Mouse (Mus musculus): ENCODE data around the gene Oxsr1. TPM values are rescaled to one million over a fixed set of nuclear protein-coding genes. Genes with fewer than 3 reads are reported as not detected.

Oxsr1 gene
- polyA plus RNA-seq, 1 experiment from 2014 or later, result 13.6 TPM

DNA sequence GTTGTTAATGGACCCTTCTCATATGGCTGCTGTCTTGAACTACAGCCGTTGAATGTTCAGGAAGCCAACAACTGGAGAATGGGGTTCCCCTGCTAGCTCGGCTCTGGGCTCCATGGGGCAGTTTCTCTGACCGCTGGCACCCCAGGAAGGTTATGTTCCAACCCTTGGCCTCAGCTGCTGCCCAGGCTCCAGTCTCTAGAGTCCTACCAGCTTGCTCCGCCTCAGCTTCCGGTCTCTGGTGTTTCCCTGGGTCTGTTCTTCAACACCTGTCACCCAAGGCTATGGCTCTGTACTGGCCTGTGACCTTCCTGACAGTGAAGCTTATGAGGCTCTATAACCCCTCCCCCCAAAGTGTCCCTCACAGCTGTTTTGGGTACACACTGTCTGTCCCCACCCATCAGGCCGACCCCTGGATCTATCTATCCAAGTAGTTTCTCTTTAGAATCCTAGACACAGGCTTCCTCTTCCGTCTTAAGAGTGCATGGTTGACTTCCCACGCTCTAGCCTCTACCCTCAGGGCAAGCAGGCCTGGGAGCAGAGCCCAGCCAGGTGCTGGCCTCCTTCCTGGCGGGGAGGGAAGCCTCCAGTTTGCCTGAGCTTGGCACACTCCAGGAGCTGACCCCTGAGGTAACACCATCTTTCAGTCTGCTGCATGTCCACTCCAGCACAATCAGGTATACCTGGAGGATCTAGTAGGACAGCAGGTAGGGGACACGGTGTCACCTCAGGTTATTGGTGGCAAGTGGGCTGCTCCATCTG is 28.9 kb upstream of the Oxsr1 start:
- 91% methylated on average over 10 of the region's 10 CpGs for WGBS
- Histone ChIP-seq H3K27ac (no peak overlapping the region), H3K4me1 (peaks cover 9% of the 10 kb centered on the region), H3K27me3 (ENCODE audit: insufficient read depth, poor library complexity, severe bottlenecking) (no peaks in the 10 kb centered on the region), H3K36me3 (peaks cover 47% of the 10 kb centered on the region), H3K9me3 (no peaks in the 10 kb centered on the region), H3K4me3 (no peak overlapping the region)
- no peak for DNase-seq (ENCODE audit: low spot score)

DNA sequence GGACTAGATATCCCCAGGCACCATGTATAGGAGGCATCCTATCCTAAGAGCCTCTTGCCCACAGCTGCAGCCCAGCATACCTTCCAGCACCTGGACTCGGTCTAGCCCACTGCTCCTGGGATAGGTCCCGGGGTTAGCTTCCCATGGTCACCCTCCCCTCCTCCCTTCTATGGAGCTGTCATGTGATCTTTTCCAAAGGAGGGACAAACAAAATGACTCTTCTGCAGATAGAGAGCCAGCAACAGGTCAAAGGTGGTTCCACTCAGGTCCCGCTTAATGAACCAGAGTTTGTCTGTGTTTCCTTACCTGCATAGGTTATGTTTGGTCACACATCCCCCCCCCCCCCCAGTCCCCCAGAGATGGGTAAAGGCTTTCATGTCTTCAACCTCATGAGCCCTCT is 28.3 kb upstream of the Oxsr1 start:
- H3K4me1 ChIP-seq, result peaks cover 9% of the 10 kb centered on the region
- H3K36me3 ChIP-seq, result peaks cover 53% of the 10 kb centered on the region
- 76% methylated on average over 3 of the region's 3 CpGs for WGBS
- DNase-seq (ENCODE audit: low spot score), result no peak
- H3K27ac ChIP-seq, result no peak overlapping the region
- no peaks in the 10 kb centered on the region for H3K9me3 ChIP-seq
- no peak overlapping the region for H3K4me3 ChIP-seq
- no peaks in the 10 kb centered on the region for H3K27me3 ChIP-seq (ENCODE audit: insufficient read depth, poor library complexity, severe bottlenecking)

DNA sequence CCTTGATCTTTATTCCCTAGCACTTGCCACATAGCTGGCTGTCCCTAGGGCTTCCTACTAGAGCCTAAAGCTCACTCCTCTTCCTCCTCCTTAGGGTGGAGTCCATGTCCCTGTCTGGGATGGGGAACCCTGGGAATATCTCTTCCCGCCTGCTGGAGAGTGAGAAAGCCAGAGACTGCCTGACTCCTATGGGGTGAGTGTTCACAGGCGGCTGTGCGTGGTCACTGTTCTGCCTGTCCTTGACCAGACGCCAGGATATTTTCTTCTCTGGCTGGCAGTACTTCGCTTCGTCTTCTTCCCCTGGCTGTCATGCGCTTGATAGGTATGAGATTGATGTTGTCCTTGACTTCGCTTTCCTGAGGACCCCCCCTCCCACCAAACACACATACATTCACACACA is 24.1 kb upstream of the Oxsr1 start:
- Histone ChIP-seq H3K9me3 (no peaks in the 10 kb centered on the region), H3K36me3 (peaks cover 80% of the 10 kb centered on the region), H3K27ac (no peak overlapping the region), H3K4me3 (no peak overlapping the region), H3K4me1 (peaks cover 21% of the 10 kb centered on the region), H3K27me3 (ENCODE audit: insufficient read depth, poor library complexity, severe bottlenecking) (no peaks in the 10 kb centered on the region)
- no peak for DNase-seq (ENCODE audit: low spot score)
- 87% methylated on average over 8 of the region's 8 CpGs for WGBS

DNA sequence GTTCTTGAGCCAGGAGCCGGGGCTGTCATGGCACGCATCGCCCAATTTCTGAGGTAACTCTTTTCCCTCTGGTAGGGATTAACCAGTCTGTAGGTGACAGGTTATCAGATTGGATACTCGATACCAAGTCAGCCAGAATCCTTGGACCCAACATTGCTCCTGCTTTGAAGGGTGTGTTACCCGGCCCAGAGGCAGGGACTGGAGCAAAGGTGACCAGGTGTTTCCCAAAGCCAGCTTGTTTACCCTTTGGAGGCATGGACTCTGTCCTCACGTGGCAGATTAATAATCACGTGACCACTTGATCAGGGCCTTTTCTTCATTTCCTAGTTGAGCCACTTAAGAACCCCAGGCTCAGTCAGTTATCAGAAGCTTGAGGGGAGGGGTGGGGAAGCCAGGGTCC is 20.5 kb upstream of the Oxsr1 start:
- Histone ChIP-seq H3K4me3 (no peak overlapping the region), H3K27me3 (ENCODE audit: insufficient read depth, poor library complexity, severe bottlenecking) (peaks cover 14% of the 10 kb centered on the region; the same call in 1 of the 2 replicates), H3K4me1 (peaks cover 25% of the 10 kb centered on the region), H3K27ac (no peak overlapping the region), H3K9me3 (no peaks in the 10 kb centered on the region), H3K36me3 (peaks cover 51% of the 10 kb centered on the region)
- 84% methylated on average over 7 of the region's 7 CpGs for WGBS
- DNase-seq (ENCODE audit: low spot score), result no peak

DNA sequence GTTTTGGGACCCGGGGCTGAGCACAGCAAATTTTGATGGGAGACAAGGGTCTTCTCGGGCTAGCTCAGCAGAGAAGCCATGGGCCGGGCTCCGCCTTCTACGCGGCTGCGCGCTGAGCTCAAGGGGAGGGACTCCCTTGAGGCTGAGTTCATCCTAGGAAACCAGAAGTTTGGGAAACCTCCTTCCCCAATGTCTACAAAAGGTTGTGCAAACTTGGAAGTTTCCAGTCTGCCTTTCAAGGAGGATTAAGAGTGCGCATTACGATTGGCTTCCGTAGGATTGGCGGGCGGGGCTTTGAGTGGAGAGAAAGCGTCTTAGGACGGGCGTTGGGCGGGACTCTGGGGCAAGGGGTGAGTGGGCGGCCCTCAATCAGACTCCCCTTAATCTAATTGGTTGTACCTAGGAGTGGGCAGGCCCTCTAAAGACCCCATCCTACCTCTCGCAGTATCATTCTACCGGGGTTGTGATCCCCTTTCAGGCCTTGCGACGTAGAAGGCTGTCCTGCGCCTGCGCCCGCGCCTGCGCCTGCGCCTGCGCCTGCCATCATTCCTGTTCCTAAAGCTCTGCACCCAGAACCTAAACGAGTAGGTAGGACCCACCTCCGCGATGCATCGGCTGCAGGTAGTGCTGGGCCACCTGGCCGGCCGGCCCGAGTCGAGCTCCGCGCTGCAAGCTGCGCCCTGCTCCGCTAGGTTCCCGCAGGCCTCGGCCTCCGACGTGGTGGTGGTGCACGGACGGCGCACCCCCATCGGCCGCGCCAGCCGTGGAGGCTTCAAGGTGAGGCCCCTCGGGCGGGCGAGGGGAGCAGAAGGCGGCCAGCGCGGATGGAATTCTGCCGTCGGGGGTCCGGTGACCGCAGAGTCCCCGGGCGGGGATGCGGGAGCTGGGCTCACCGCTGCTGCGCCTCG is 18.9 kb upstream of the Oxsr1 start, which contains the start of gene Myd88:
Gene Myd88, minus strand, starts transcription at position 503 of the 908 bp plus-strand sequence.
- under 1% methylated on average over 68 of the region's 68 CpGs for WGBS
- Histone ChIP-seq H3K4me3 (peak within 1 kb of the TSS; percentile 80), H3K27me3 (ENCODE audit: insufficient read depth, poor library complexity, severe bottlenecking) (peaks cover 25% of the 10 kb centered on the region), H3K27ac (peak within 1 kb of the TSS; percentile 91), H3K36me3 (peaks cover 40% of the 10 kb centered on the region), H3K9me3 (no peaks in the 10 kb centered on the region), H3K4me1 (peaks cover 25% of the 10 kb centered on the region)
- peak; percentile 96 for DNase-seq (ENCODE audit: low spot score)

DNA sequence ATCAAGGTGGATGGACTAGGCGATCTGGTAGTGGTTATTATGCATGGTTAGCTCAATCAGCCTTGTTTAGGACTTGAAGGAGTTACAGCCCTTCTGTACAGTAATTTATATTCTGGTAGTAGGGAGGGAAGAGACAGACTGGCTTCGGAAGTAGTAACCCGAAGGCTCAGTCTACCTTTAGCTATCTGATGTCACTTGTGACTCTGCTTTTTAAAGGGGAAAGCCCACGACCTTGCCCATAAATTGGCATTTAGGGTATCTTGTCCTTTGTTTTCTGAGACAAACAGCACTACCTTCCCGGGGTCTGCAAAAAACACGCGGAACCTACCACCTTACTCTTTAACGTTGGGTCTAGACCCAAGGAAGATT is 18.0 kb upstream of the Oxsr1 start:
- Histone ChIP-seq H3K4me1 (peaks cover 25% of the 10 kb centered on the region), H3K9me3 (no peaks in the 10 kb centered on the region), H3K27ac (peak overlapping the region; percentile 91), H3K27me3 (ENCODE audit: insufficient read depth, poor library complexity, severe bottlenecking) (peaks cover 25% of the 10 kb centered on the region), H3K4me3 (peak overlapping the region; percentile 80), H3K36me3 (peaks cover 30% of the 10 kb centered on the region)
- 6% methylated on average over 8 of the region's 8 CpGs for WGBS
- no peak for DNase-seq (ENCODE audit: low spot score)

DNA sequence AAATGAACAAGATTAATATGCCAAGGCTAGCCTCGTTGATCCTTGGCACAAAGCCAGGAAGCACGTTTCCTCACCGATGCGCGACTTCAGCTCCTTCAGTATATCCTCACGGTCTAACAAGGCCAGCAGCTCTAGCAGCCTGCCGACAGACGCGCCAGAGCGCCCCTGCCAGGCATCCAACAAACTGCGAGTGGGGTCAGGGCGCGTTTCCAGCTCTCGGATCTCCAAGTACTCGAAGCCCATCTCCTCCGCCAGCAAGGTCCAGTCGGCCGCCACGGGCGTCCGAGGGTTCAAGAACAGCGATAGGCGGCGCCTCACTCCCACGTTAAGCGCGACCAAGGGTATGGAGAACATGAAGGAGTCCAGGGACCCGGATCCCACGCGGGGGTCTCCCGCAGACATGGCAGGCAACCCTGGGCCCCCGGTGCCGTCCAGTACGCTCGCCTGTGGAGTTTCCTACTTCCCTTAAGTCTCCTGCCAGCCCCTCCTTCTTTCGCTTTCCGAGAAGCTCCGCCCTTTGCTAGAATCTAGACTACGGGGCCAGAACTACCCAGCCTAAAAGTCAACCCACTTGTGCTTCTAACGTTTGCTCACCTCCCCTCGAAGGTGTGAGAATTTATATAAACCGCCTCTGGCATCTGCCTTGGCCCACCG is 17.5 kb upstream of the Oxsr1 start, which contains the start of gene Acaa1a:
Gene Acaa1a, plus strand, starts transcription at position 119 of the 654 bp plus-strand sequence.
- H3K4me3 ChIP-seq, result peak within 1 kb of the TSS; percentile 80
- H3K36me3 ChIP-seq, result peaks cover 25% of the 10 kb centered on the region
- DNase-seq (ENCODE audit: low spot score), result no peak
- H3K27me3 ChIP-seq (ENCODE audit: insufficient read depth, poor library complexity, severe bottlenecking), result peaks cover 25% of the 10 kb centered on the region
- peak within 1 kb of the TSS; percentile 91 for H3K27ac ChIP-seq
- H3K9me3 ChIP-seq, result no peaks in the 10 kb centered on the region
- H3K4me1 ChIP-seq, result peaks cover 26% of the 10 kb centered on the region
- 1% methylated on average over 43 of the region's 43 CpGs for WGBS

DNA sequence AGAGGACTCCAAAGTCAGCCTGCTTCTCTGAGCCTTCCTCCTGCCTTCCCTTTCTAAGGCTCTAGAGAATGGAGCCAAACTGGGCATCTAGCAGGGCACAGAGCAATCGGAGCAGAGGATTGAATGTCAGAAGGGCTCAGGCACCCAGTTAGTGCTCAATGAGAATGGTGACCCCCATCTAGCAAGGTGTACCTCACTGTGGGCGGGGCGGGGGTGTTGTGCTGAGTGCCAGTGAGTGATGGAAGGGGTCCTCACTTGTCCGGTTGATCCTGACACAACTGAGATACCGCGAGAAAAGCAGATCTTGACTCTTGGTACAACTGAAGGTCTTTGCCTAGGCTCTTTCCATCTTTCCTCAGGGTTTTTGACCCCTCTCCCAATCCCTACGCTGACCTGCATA is 16.9 kb upstream of the Oxsr1 start:
- Histone ChIP-seq H3K36me3 (peaks cover 20% of the 10 kb centered on the region), H3K4me3 (peak overlapping the region; percentile 80), H3K27ac (peak overlapping the region; percentile 91; the same call in 1 of the 2 replicates), H3K9me3 (no peaks in the 10 kb centered on the region), H3K27me3 (ENCODE audit: insufficient read depth, poor library complexity, severe bottlenecking) (peaks cover 25% of the 10 kb centered on the region), H3K4me1 (peaks cover 32% of the 10 kb centered on the region)
- 49% methylated on average over 7 of the region's 7 CpGs for WGBS
- DNase-seq (ENCODE audit: low spot score), result no peak

DNA sequence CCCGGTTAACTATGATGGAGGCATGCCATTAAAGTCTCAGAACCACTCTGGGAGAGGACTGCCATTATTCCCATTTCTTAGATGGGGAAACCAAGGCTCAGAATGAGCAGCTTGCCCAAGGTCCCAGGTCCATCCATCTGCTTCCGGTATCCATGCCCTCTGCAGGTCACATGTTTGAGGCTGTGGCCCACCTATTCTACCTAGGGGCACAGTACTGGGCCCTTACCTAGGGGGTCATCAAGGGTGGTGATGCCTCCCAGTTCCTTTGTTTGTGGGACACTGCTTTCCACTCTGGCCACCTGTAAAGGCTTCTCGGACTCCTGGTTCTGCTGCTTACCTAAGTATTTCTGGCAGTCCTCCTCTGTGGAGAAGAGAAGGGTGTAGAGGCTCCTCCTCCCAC is 16.1 kb upstream of the Oxsr1 start:
- peaks cover 25% of the 10 kb centered on the region for H3K27me3 ChIP-seq (ENCODE audit: insufficient read depth, poor library complexity, severe bottlenecking)
- peaks cover 32% of the 10 kb centered on the region for H3K4me1 ChIP-seq
- H3K9me3 ChIP-seq, result no peaks in the 10 kb centered on the region
- H3K27ac ChIP-seq, result no peak overlapping the region
- H3K4me3 ChIP-seq, result no peak overlapping the region
- peaks cover 12% of the 10 kb centered on the region for H3K36me3 ChIP-seq
- WGBS, result 86% methylated on average over 3 of the region's 3 CpGs
- no peak for DNase-seq (ENCODE audit: low spot score)

DNA sequence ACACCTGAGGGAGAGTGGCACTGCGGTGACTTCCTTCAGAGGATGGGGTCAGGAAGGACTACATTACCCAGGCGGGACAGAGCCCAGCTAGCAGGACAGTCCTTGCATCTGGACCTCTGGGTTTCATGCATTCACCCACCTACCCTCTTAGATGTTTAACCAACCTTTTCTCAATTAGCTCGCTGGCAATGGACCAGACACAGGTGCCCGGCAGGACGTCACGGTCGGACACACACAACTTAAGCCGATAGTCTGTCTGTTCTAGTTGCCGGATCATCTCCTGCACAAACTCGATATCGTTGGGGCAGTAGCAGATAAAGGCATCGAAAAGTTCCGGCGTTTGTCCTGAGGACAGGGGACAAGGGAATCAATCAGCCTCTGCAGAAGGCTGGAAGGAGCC is 15.6 kb upstream of the Oxsr1 start:
- WGBS, result 86% methylated on average over 14 of the region's 14 CpGs
- no peak for DNase-seq (ENCODE audit: low spot score)
- Histone ChIP-seq H3K27me3 (ENCODE audit: insufficient read depth, poor library complexity, severe bottlenecking) (peaks cover 25% of the 10 kb centered on the region), H3K9me3 (no peaks in the 10 kb centered on the region), H3K27ac (no peak overlapping the region), H3K4me3 (no peak overlapping the region), H3K36me3 (peaks cover 7% of the 10 kb centered on the region), H3K4me1 (peaks cover 31% of the 10 kb centered on the region)

DNA sequence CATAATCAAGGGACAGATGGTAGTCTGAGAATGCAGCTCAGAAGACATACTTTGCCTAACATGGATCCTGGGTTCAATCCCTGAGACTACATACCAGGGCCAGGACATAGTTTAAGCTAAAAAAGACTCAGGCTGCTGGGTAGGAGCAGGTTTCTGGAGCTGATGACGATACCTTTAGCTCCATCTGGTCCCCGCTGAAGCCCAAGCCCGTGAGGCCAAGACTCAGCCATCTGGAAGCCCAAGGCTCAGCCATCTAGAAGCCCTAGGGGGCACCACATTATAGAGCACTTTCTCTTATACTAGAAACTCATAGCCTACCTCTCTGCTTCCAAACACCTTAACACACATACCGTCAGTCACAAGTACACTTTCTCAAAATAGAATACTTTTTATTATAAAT is 13.3 kb upstream of the Oxsr1 start:
- H3K4me3 ChIP-seq, result no peak overlapping the region
- 83% methylated on average over 4 of the region's 4 CpGs for WGBS
- DNase-seq (ENCODE audit: low spot score), result no peak

DNA sequence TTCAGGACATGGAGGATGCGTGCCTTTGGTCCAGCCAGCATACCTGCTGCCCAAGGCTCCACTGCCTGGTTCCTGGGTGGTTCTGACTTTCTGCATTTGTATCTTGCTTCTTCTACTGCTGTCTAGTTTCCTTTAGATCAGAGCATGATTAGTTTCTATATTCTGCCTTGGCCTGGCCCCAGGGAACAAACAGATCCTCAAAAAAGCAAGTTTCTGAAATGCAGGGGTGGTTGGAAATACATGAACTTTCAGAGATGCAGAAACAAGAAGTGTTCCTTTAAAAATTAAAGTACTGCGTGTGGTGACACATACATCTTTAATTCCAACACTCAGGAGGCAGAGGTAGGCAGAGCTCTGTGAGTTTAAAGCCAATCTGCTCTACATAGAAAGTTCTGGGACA is 12.6 kb upstream of the Oxsr1 start:
- no peak for DNase-seq (ENCODE audit: low spot score)
- Histone ChIP-seq H3K36me3 (peaks cover 5% of the 10 kb centered on the region; the same call in 1 of the 2 replicates), H3K27ac (no peak overlapping the region), H3K4me1 (peaks cover 16% of the 10 kb centered on the region), H3K9me3 (no peaks in the 10 kb centered on the region), H3K27me3 (ENCODE audit: insufficient read depth, poor library complexity, severe bottlenecking) (peaks cover 25% of the 10 kb centered on the region), H3K4me3 (no peak overlapping the region)
- 91% methylated on average over 2 of the region's 2 CpGs for WGBS

More for the DNA sequence above, 13.3 kb upstream of the Oxsr1 start:
- peaks cover 19% of the 10 kb centered on the region for H3K4me1 ChIP-seq
- no peak overlapping the region for H3K27ac ChIP-seq
- peaks cover 25% of the 10 kb centered on the region for H3K27me3 ChIP-seq (ENCODE audit: insufficient read depth, poor library complexity, severe bottlenecking)
- peaks cover 5% of the 10 kb centered on the region; the same call in 1 of the 2 replicates for H3K36me3 ChIP-seq
- H3K9me3 ChIP-seq, result no peaks in the 10 kb centered on the region
